Mouse (Mus musculus): Measurements from ENCODE around the gene Mst1r.
A peak's percentile ranks its signal among the peaks of the same experiment; 100 is the strongest.

The Mst1r gene

GRCm38 (mm10) chr9:107906252-107906966, at the start of gene Mst1r:
Gene Mst1r (plus strand): TSS chr9:107906873.
- DNase-seq (ENCODE audit: low read depth) = peak; percentile 43

GRCm38 (mm10) chr9:107858343-107858742, 48.3 kb upstream of the Mst1r start:
- no peak for DNase-seq (ENCODE audit: low read depth)

GRCm38 (mm10) chr9:107864493-107864892, 42.2 kb upstream of the Mst1r start:
- no peak for DNase-seq (ENCODE audit: low read depth)

- no peak for DNase-seq (ENCODE audit: low read depth)
These were observed 40.6 kb upstream of the Mst1r start for GRCm38 (mm10) chr9:107866081-107866480.

- DNase-seq (ENCODE audit: low read depth) = peak; percentile 95
These were observed 34.1 kb upstream of the Mst1r start for GRCm38 (mm10) chr9:107872350-107873098.

- no peak for DNase-seq (ENCODE audit: low read depth)
These were observed 33.5 kb upstream of the Mst1r start, which contains the start of gene Rbm6 for GRCm38 (mm10) chr9:107873137-107873536. Gene Rbm6 (minus strand): TSS chr9:107873237.

GRCm38 (mm10) chr9:107880411-107880810, 26.3 kb upstream of the Mst1r start:
- no peak for DNase-seq (ENCODE audit: low read depth)

- peak; percentile 94 for DNase-seq (ENCODE audit: low read depth)
These were observed 18.8 kb upstream of the Mst1r start, which contains the start of gene Mon1a for GRCm38 (mm10) chr9:107887804-107888266. Gene Mon1a (plus strand): TSS chr9:107888151.

- peak; percentile 77 for DNase-seq (ENCODE audit: low read depth)
These were observed 18.3 kb upstream of the Mst1r start for GRCm38 (mm10) chr9:107888267-107888850.

- no peak for DNase-seq (ENCODE audit: low read depth)
These were observed 16.4 kb upstream of the Mst1r start for GRCm38 (mm10) chr9:107890260-107890659.

- DNase-seq (ENCODE audit: low read depth) = peak; percentile 61
These were observed 15.7 kb upstream of the Mst1r start for GRCm38 (mm10) chr9:107891023-107891422.

- DNase-seq (ENCODE audit: low read depth) = no peak
These were observed 8.1 kb upstream of the Mst1r start for GRCm38 (mm10) chr9:107898563-107898962.

- DNase-seq (ENCODE audit: low read depth) = no peak
These were observed 6.8 kb upstream of the Mst1r start for GRCm38 (mm10) chr9:107899855-107900254.

- no peak for DNase-seq (ENCODE audit: low read depth)
These were observed 5.6 kb upstream of the Mst1r start for GRCm38 (mm10) chr9:107900840-107901626.

- DNase-seq (ENCODE audit: low read depth) = no peak
These were observed 5.1 kb upstream of the Mst1r start for GRCm38 (mm10) chr9:107901627-107901914.

- peak; percentile 91 for DNase-seq (ENCODE audit: low read depth)
These were observed 1.9 kb upstream of the Mst1r start for GRCm38 (mm10) chr9:107904726-107905125.

GRCm38 (mm10) chr9:107906967-107907800, 511 bp downstream of the Mst1r start:
- DNase-seq (ENCODE audit: low read depth) = no peak

GRCm38 (mm10) chr9:107907801-107908120, 1.1 kb downstream of the Mst1r start:
- DNase-seq (ENCODE audit: low read depth) = no peak

GRCm38 (mm10) chr9:107908410-107909158, 1.9 kb downstream of the Mst1r start:
- DNase-seq (ENCODE audit: low read depth) = no peak

- no peak for DNase-seq (ENCODE audit: low read depth)
These were observed 3.5 kb downstream of the Mst1r start for GRCm38 (mm10) chr9:107910025-107910769.

Measured in induced T-regulatory cell, adult 2 months (primary cell).